Mouse (Mus musculus): ENCODE data around the gene Vegfb.

DNA sequence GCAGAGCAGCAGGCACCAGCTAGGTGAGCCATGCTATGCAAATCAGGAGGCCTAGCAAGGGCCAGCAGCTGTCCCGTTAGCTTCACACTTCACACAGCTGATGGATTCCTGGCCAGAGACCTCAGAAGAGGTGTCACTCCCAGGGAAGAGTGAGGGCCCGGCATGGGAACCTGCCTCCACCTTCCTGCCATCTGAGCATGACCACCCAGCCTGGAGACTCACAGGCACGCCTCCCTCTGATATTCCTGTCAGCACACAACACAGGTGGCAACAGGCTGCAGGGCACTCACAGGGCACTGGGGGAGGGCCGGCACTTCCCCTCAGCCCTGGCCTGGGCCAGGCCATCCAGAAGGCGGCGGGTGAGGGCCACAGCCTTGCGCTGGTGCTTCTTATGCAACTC is 32.0 kb downstream of the Vegfb start:
- TF ChIP-seq CTCF (conservative IDR thresholded peaks at IDR 0.05; ENCODE audit: insufficient read depth, insufficient read length, low read depth, low read length) (no peak), POLR2A (IDR thresholded peaks at IDR 0.05; ENCODE audit: low read depth, low read length) (no peak)
